Mouse (Mus musculus) frontal cortex, postnatal 14 days (tissue): ENCODE measurements around the gene Pigx.
"Not testable (repeated sequence)": the region's sequence is repeated elsewhere in the genome, so short reads cannot be mapped to it uniquely, and the experiment has no call there.

Experiments
- DNase-seq, 2 experiments: peaks; one replicate each; pipeline ENCODE4 v3.0.0; 2022; ENCODE audit warnings: low spot score in 2 of 2

Pigx gene

GRCm38 (mm10) chr16:32108578-32108977, 9.0 kb upstream of the Pigx start:
- DNase-seq = no peak

GRCm38 (mm10) chr16:32108170-32108569, 8.6 kb upstream of the Pigx start:
- DNase-seq = no peak

DNA sequence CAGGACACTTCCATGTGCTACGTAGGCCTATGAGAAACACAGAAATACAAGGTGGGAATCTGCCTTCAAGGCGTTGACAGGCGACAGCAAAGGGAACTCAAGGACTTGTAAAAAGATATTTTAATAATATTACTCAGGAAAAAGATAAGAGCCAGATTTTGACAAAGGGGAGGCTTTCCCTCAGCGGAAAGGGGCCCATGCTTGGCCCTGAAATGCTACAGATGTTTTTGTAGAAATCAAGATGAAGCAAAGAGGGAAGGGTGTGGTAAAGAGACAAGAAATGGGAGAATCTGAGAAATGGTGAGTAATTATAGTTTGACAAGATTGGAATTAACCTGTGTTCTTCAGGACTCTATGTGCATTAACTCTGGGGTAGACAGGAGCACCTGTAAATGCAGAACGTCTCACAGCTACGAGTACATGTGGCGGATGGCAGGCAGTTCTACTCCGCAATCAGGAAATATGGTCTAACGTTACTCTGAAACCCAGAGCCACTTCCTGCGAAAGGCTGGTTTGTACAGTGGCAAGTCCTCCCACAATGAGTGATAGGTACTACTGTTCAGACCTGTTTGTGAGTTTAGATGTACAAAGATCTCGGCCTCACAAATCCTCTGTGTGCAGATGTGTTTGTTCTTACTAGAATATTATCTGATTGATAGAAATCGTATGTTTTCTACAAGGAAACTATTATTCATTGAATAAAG, 8.0 kb upstream of the Pigx start:
- DNase-seq = no peak

DNA sequence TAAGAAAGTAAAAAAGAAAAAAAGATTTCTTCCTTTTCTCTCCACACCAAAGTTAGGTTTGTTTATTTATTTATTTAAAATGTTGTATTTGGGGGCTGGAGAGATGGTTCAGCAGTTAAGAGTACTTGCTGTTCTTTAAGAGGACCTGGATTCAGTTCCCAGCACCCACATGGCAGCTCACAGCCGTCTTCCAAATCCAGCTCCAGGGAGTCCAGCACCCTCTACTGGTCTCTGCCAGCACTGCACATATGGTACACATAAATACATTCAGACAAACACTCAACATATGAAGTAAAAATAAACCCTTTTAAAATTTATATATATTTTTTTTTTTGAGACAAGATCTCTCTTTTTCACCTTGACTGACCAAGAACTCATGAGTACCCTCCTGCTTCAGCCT, 6.2 kb upstream of the Pigx start:
- DNase-seq = no peak

- no peak for DNase-seq
Observed at GRCm38 (mm10) chr16:32102295-32102694, 2.8 kb upstream of the Pigx start.

GRCm38 (mm10) chr16:32098897-32099637, 473 bp downstream of the Pigx start:
- no peak for DNase-seq

DNA sequence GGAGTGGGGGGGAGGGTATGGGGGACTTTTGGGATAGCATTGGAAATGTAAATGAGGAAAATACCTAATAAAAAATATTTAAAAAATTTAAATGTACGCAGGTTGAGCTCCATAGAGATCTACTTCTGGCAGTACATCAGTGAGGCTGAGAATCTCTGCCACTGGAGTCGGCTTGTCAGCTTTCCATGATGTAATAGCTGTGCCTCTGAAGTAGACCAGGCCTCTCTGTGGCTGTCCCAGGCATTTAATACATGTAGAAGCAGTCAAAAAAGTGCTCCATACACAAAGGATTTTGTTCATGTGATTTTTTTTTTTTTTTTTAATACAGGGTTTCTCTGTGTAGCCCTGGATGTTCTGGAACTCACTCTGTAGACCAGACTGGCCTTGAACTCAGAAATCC, 1.8 kb downstream of the Pigx start:
- not testable (repeated sequence) for DNase-seq

- no peak for DNase-seq
Observed at GRCm38 (mm10) chr16:32091466-32091865, 8.1 kb downstream of the Pigx start.

DNA sequence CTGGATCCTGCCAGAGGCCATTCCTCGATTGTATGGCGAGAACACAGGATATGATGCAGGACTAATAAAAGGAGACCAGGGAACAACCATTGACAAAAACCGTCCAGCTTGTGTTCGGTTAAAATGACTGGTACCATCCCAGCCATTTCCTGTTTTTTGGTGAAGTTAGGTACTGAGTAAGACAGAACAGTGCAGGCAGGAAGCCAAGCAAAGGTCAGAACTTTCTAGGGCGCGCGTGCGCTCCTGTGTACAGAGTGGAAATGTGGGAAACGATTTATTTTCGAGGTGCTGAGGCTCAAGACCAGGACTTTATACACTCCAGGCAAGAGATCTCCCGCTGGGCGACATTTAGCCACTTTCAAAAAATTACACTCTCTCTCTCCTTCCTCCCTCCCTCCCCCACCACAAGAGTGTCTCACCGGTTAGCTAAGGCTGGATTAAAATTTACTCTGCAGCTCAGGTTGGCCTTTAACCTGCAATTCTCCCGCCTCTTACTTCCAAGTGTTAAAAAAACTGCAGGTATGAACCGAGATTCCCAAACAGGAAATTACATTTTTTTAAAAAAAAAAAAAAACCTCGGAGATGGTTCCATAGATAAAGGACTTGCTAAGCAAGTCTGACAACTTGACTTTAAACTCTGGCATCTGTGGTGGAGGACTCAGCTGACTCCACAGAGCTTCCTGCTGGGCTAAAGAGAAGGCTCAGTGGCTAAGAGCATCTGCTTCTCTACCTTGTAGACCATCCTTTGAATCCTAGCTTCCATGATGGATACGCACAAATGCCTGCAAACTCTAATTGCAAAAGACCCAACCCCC, 11.7 kb downstream of the Pigx start:
- no peak for DNase-seq

DNA sequence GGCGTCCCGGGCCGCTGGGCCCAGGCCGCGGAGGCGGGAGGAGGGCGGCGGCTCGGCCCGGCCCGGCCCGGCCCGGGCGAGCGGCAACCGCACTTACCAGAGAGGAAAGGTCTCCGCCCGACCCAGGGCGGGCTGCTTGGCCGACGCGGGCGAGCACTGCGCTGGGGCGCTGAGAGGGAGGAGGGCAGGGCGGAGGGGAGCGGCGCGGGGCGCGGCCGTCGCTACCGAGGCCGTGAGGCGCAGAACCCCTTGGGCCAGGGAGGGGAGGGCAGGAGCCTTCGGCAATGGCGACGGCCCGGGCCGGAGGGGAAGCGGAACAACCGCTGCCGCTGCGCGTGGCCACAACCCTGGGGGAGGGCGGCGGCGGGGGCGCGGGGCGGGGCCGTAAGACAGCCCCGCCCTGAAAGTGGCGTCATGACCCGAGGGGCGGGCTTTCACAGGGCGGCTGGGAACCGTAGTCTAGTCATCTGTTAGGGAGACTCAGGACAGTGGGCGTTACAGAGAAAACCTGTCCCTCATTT, 20.5 kb downstream of the Pigx start, which contains the start of gene Pak2:
Pak2 (minus strand) TSS at position 352 of the 521 bp plus-strand sequence.
- DNase-seq = peak; percentile 54 to 71

GRCm38 (mm10) chr16:32078408-32078990, 21.0 kb downstream of the Pigx start:
- peak in 1 of 2 experiments; percentile 27 for DNase-seq

- DNase-seq = no peak
Observed at GRCm38 (mm10) chr16:32077648-32078407, 21.7 kb downstream of the Pigx start.

DNA sequence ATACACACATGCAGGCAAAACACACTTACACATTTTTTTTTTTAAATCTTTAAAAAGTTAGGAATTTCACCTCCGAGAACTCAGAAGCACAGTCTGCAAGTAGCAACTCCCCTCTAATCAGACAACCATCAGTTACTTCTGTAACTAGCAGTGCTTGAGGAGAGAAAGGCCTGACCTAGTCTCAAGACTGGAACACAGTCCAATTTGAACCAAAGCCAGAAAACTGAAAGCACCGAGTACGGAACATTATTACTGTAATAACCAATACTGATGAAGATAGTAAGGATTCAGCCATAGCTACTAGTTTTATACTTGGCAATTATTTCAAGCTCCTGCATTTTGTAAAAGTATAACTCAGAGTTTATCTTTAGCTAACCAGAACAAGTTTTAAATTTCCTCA, 23.1 kb downstream of the Pigx start:
- no peak for DNase-seq

DNA sequence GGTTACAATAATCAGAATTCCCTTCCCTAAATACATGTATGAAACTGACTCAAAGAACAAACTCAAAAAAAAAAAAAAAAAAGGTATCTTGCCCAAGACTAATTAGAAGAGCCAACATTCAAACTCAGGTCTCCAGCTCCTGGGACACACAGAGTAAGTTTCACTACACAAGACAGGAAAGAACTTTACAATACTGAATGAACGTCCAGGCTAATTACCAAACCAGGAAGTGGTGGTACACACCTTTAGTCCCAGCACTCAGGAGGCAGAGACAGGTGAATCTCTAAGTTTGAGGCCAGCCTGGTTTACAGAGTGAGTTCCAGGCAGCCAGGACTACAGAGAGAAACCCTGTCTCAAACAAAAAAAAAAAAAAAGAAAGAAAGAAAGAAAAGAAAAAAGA, 23.8 kb downstream of the Pigx start:
- DNase-seq = no peak

DNA sequence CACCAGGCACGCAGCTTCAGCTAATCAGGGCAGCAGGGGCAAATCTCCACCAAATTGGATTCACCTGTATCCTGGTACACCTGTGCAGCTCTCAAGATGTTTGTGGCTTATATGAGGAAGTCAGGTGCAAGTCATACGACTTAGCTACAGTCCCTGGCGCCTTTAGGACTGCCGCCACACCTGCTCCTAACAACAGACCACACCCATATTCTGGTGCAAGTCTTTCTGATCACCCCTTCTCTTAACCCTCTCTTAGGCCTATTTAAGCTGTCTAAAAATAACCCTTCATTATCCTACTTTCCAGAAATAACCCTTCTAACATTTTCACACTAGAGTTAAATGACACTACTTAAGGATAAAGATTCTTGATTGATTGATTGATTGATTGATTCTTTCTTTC, 29.5 kb downstream of the Pigx start:
- DNase-seq = not testable (repeated sequence)

DNA sequence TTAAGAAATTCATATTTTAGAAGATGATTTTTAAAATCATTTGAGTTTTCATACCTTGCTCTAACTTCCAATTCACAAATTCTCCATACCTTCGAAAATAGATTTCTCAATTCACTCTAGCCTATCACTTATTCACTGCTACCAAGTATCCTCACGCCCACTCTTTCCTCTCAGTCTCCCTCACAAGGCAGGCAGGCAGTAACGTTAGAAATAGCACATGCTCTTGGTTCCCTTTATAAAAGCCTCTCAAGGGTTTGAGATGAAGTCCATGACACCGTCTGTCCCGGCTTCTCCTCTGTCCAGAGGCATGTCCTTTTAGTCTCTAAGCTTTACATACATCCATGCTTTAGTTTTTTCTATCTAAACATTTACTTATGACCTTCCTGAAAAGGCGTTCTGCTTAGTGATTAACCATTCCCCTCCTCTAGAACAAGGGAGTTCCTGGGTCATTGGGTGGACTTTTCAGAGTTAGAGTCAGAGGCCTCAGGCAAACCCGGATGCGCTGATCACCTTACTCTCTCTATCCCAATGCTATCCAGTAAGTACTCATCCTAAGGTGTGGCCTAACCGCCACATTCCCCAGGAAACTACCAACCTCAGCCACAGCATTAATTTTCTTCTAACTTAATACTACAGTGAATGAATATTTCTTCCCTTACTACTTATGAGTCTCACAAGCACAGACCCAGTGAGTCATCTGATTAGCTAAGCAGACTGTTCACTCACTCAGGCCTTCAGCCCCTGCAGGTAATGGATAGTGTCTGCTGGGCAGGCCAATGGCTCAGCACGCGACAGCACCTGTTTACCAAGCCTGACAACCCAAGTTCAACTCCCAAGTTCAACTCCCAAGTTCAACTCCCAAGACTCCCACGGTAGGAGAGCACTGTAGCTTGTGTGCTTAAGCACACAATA, 30.9 kb downstream of the Pigx start:
- no peak for DNase-seq

- DNase-seq = no peak
Observed at GRCm38 (mm10) chr16:32066899-32067298, 32.6 kb downstream of the Pigx start.

DNA sequence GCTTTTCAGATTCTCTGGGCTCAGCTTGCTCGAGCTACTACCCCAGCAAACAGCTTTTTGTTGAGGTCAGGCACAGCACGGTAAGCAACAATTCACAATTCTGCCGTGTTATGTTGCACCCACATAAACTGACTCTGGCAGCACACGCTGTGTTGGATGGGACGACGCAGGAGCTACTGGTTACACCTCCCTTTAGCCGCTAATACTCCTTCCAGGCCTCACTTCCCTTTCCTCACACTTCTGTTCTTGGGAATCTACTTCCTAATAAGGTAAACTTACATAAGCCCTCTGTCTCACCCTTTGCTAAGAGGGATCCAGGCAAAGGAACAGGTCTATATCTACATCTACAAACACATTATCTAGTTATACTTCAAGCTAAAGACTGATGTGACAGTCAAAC, 35.6 kb downstream of the Pigx start:
- no peak for DNase-seq

GRCm38 (mm10) chr16:32062226-32062625, 37.3 kb downstream of the Pigx start:
- DNase-seq = no peak
